Mouse (Mus musculus) cortical plate, adult 2 months (tissue): ENCODE results near the gene Selenot. TPM values are rescaled to one million over a fixed set of nuclear protein-coding genes. Genes with fewer than 3 reads are reported as not detected.

Experiments
- H3K27ac ChIP-seq: fragments of 200-500 bp; 2 replicates; pipeline ENCODE4 v1.5.1; 2012; ENCODE audit warnings: low read length, control low read depth, inconsistent platforms; ENCODE audit not compliant: insufficient read depth
- H3K4me1 ChIP-seq: fragments of 200-500 bp; 2 replicates; pipeline ENCODE4 v1.6.1; 2011; ENCODE audit warnings: low read length; ENCODE audit not compliant: control insufficient read depth, insufficient read depth
- H3K4me3 ChIP-seq: fragments of 200-500 bp; 2 replicates; pipeline ENCODE4 v1.5.1; 2011; ENCODE audit warnings: mild to moderate bottlenecking, low read length, control low read depth; ENCODE audit not compliant: insufficient read depth
- CTCF ChIP-seq: fragments of 200-500 bp; IDR thresholded peaks from 2 replicates; pipeline ENCODE4 v1.5.1; 2011; ENCODE audit warnings: mild to moderate bottlenecking, control low read depth, low read length; ENCODE audit not compliant: insufficient read depth; ENCODE audit errors: extremely low read depth
- POLR2A ChIP-seq: fragments of 200-500 bp; IDR thresholded peaks from 2 replicates; pipeline ENCODE4 v1.6.1; 2011; ENCODE audit warnings: mild to moderate bottlenecking, low read length, control low read depth; ENCODE audit not compliant: insufficient read depth; ENCODE audit errors: extremely low read depth
- polyA plus RNA-seq: library from polyadenylated mRNA; depleted of rRNA; stranded (reverse); fragments of >200 nt; gene quantifications from 2 replicates; pipeline ENCODE4 v1.2.3, GENCODE M21; 2012; rRNA removed

Selenot gene
- polyA plus RNA-seq, 1 experiment: 97.9 TPM

GRCm38 (mm10) chr3:58631693-58632092, 55.3 kb downstream of the Selenot start:
- Histone ChIP-seq H3K4me1 (peaks cover 2% of the 10 kb centered on the region; the same call in 1 of the 2 replicates), H3K4me3 (no peak overlapping the region), H3K27ac (no peak overlapping the region)
- TF ChIP-seq CTCF (no peak), POLR2A (no peak)

- TF ChIP-seq CTCF (no peak), POLR2A (no peak)
- no peak within 1 kb of the TSS for H3K27ac ChIP-seq
- H3K4me1 ChIP-seq: peaks cover 2% of the 10 kb centered on the region; the same call in 1 of the 2 replicates
- peak within 1 kb of the TSS; percentile 66 for H3K4me3 ChIP-seq
Observed at GRCm38 (mm10) chr3:58636406-58637295, 60.2 kb downstream of the Selenot start, which contains the start of gene Erich6. Erich6 (minus strand) TSS chr3:58637207.

Other genes starting within 250 kb of the Selenot start
- 9.6 and 11.2 TPM in 2 replicates for gene Tsc22d2, start 161.9 kb upstream of the Selenot start, polyA plus RNA-seq
- 32.9 and 33.3 TPM in 2 replicates for gene Eif2a, start 50.8 kb upstream of the Selenot start, polyA plus RNA-seq
- gene Serp1, start 50.7 kb upstream of the Selenot start, polyA plus RNA-seq: 21.1 and 21.9 TPM in 2 replicates
- gene Erich6, start 60.6 kb downstream of the Selenot start, polyA plus RNA-seq: 2.7 and 3.2 TPM in 2 replicates
- gene Siah2, start 115.8 kb downstream of the Selenot start, polyA plus RNA-seq: 15.3 and 15.6 TPM in 2 replicates
- 1.6 and 2.2 TPM in 2 replicates for gene Mindy4b-ps, start 245.7 kb downstream of the Selenot start, polyA plus RNA-seq